Mouse (Mus musculus) heart, embryonic 13.5 days (tissue): ENCODE data around the gene Erbb4. TPM values are rescaled to one million over a fixed set of nuclear protein-coding genes. Genes with fewer than 3 reads are reported as not detected.

Experiments
- ATAC-seq: fragments of 200-750 bp; cut with Nextera tagmentation; 2 replicates; pipeline ENCODE4 v1.8.0; 2017; ENCODE audit warnings: moderate TSS enrichment; ENCODE audit not compliant: insufficient number of reproducible peaks, low FRiP score, low TSS enrichment; ENCODE audit errors: extremely low read depth
- H3K27ac ChIP-seq: fragments of 300-500 bp; sonication (generic); replicated peaks from 2 replicates; pipeline ENCODE4 v1.5.1; 2015; ENCODE audit warnings: moderate library complexity, mild to moderate bottlenecking, inconsistent platforms
- H3K27me3 ChIP-seq: fragments of 300-500 bp; sonication (generic); replicated peaks from 2 replicates; pipeline ENCODE4 v1.6.1; 2015; ENCODE audit warnings: mild to moderate bottlenecking, inconsistent platforms
- H3K36me3 ChIP-seq: fragments of 300-500 bp; sonication (generic); 2 replicates; pipeline ENCODE4 v1.6.1; 2015; ENCODE audit warnings: mild to moderate bottlenecking, inconsistent platforms
- H3K4me1 ChIP-seq: fragments of 300-500 bp; sonication (generic); 2 replicates; pipeline ENCODE4 v1.6.1; 2015; ENCODE audit warnings: inconsistent platforms
- H3K4me2 ChIP-seq: fragments of 300-500 bp; sonication (generic); 2 replicates; pipeline ENCODE4 v1.6.1; 2015; ENCODE audit warnings: inconsistent platforms, mild to moderate bottlenecking, moderate library complexity
- H3K4me3 ChIP-seq: fragments of 300-500 bp; sonication (generic); 2 replicates; pipeline ENCODE4 v1.5.1; 2015; ENCODE audit warnings: moderate library complexity, mild to moderate bottlenecking, inconsistent platforms
- H3K9ac ChIP-seq: fragments of 300-500 bp; sonication (generic); 2 replicates; pipeline ENCODE4 v1.6.1; 2015; ENCODE audit warnings: inconsistent platforms, mild to moderate bottlenecking, moderate library complexity
- H3K9me3 ChIP-seq: fragments of 300-500 bp; sonication (generic); 2 replicates; pipeline ENCODE4 v1.6.1; 2016; ENCODE audit warnings: inconsistent platforms
- WGBS: fragments of 180-500 bp; shearing (Covaris S2); methylation state at CpG from one replicate; pipeline ENCODE4 v1.1.7; 2015; ENCODE audit warnings: mixed read lengths; 5-methylcytosine and 5-hydroxymethylcytosine counted together
- polyA plus RNA-seq: library from polyadenylated mRNA; unstranded; fragments of >200 nt; fragmentation: Nextera tagmentation; extraction: Ambion mirVana; gene quantifications from 2 replicates; pipeline ENCODE4 v1.2.1, GENCODE M21; 2015

Erbb4 gene
- polyA plus RNA-seq, 1 experiment from 2014 or later: 6.2 TPM

GRCm38 (mm10) chr1:68451274-68451673 is 656.6 kb downstream of the Erbb4 start:
- no peak for ATAC-seq
- H3K9me3 ChIP-seq: no peaks in the 10 kb centered on the region
- H3K4me2 ChIP-seq: no peak overlapping the region
- H3K36me3 ChIP-seq: no peaks in the 10 kb centered on the region
- no peak overlapping the region for H3K27ac ChIP-seq
- H3K4me3 ChIP-seq: no peak overlapping the region
- no peaks in the 10 kb centered on the region for H3K4me1 ChIP-seq
- WGBS: 92% methylated on average over 1 of the region's 1 CpGs
- no peaks in the 10 kb centered on the region for H3K27me3 ChIP-seq
- no peak overlapping the region for H3K9ac ChIP-seq

GRCm38 (mm10) chr1:68424336-68424983 is 683.4 kb downstream of the Erbb4 start:
- Histone ChIP-seq H3K36me3 (no peaks in the 10 kb centered on the region), H3K9ac (no peak overlapping the region), H3K27me3 (no peaks in the 10 kb centered on the region), H3K27ac (no peak overlapping the region), H3K9me3 (no peaks in the 10 kb centered on the region), H3K4me2 (no peak overlapping the region), H3K4me3 (no peak overlapping the region), H3K4me1 (no peaks in the 10 kb centered on the region)
- ATAC-seq: no peak
- WGBS: 67% methylated on average over 5 of the region's 5 CpGs

- H3K9me3 ChIP-seq: no peaks in the 10 kb centered on the region
- no peak overlapping the region for H3K9ac ChIP-seq
- no peak overlapping the region for H3K4me3 ChIP-seq
- no peaks in the 10 kb centered on the region for H3K27me3 ChIP-seq
- 59% methylated on average over 4 of the region's 4 CpGs for WGBS
- ATAC-seq: no peak
- no peaks in the 10 kb centered on the region for H3K36me3 ChIP-seq
- H3K4me2 ChIP-seq: no peak overlapping the region
- no peaks in the 10 kb centered on the region for H3K4me1 ChIP-seq
- no peak overlapping the region for H3K27ac ChIP-seq
Measured at GRCm38 (mm10) chr1:68401204-68401603, 706.7 kb downstream of the Erbb4 start.

GRCm38 (mm10) chr1:68371531-68371930 is 736.3 kb downstream of the Erbb4 start:
- no peak overlapping the region for H3K4me2 ChIP-seq
- H3K27ac ChIP-seq: no peak overlapping the region
- H3K4me1 ChIP-seq: peaks cover 3% of the 10 kb centered on the region; the same call in 1 of the 2 replicates
- H3K27me3 ChIP-seq: no peaks in the 10 kb centered on the region
- no peak overlapping the region for H3K4me3 ChIP-seq
- 18% methylated on average over 2 of the region's 2 CpGs for WGBS
- no peak overlapping the region for H3K9ac ChIP-seq
- H3K9me3 ChIP-seq: no peaks in the 10 kb centered on the region
- no peak for ATAC-seq
- H3K36me3 ChIP-seq: no peaks in the 10 kb centered on the region

GRCm38 (mm10) chr1:68333714-68334113 is 774.1 kb downstream of the Erbb4 start:
- Histone ChIP-seq H3K27me3 (no peaks in the 10 kb centered on the region), H3K36me3 (no peaks in the 10 kb centered on the region), H3K9ac (no peak overlapping the region), H3K9me3 (no peaks in the 10 kb centered on the region), H3K4me2 (no peak overlapping the region), H3K4me1 (no peaks in the 10 kb centered on the region), H3K27ac (no peak overlapping the region), H3K4me3 (no peak overlapping the region)
- no peak for ATAC-seq
- WGBS: 56% methylated on average over 2 of the region's 2 CpGs

- H3K27ac ChIP-seq: no peak overlapping the region
- 80% methylated on average over 4 of the region's 4 CpGs for WGBS
- no peak for ATAC-seq
- no peaks in the 10 kb centered on the region for H3K36me3 ChIP-seq
- no peak overlapping the region for H3K4me3 ChIP-seq
- H3K4me1 ChIP-seq: peaks cover 2% of the 10 kb centered on the region; the same call in 1 of the 2 replicates
- H3K4me2 ChIP-seq: no peak overlapping the region
- H3K9me3 ChIP-seq: no peaks in the 10 kb centered on the region
- no peak overlapping the region for H3K9ac ChIP-seq
- no peaks in the 10 kb centered on the region for H3K27me3 ChIP-seq
Measured at GRCm38 (mm10) chr1:68305813-68306212, 802.0 kb downstream of the Erbb4 start.

GRCm38 (mm10) chr1:68284443-68284842 is 823.4 kb downstream of the Erbb4 start:
- no peaks in the 10 kb centered on the region for H3K4me1 ChIP-seq
- no peak overlapping the region for H3K4me2 ChIP-seq
- no peak overlapping the region for H3K4me3 ChIP-seq
- no peak overlapping the region for H3K27ac ChIP-seq
- 45% methylated on average over 2 of the region's 2 CpGs for WGBS
- no peaks in the 10 kb centered on the region for H3K36me3 ChIP-seq
- no peak for ATAC-seq
- H3K9me3 ChIP-seq: no peaks in the 10 kb centered on the region
- H3K27me3 ChIP-seq: no peaks in the 10 kb centered on the region
- no peak overlapping the region for H3K9ac ChIP-seq

- Histone ChIP-seq H3K4me2 (no peak overlapping the region), H3K27ac (no peak overlapping the region), H3K27me3 (no peaks in the 10 kb centered on the region), H3K4me1 (no peaks in the 10 kb centered on the region), H3K9me3 (no peaks in the 10 kb centered on the region), H3K4me3 (no peak overlapping the region), H3K36me3 (no peaks in the 10 kb centered on the region), H3K9ac (no peak overlapping the region)
- WGBS: 70% methylated on average over 5 of the region's 5 CpGs
- no peak for ATAC-seq
Measured at GRCm38 (mm10) chr1:68275819-68276218, 832.0 kb downstream of the Erbb4 start.

- H3K27me3 ChIP-seq: no peaks in the 10 kb centered on the region
Measured at GRCm38 (mm10) chr1:68178580-68178979, 929.3 kb downstream of the Erbb4 start.

GRCm38 (mm10) chr1:68155253-68155652 is 952.6 kb downstream of the Erbb4 start:
- no peak for ATAC-seq
- WGBS: 58% methylated on average over 1 of the region's 1 CpGs
- H3K4me3 ChIP-seq: no peak overlapping the region

More at GRCm38 (mm10) chr1:68178580-68178979, 929.3 kb downstream of the Erbb4 start:
- Histone ChIP-seq H3K27ac (no peak overlapping the region), H3K36me3 (no peaks in the 10 kb centered on the region), H3K9ac (no peak overlapping the region), H3K9me3 (no peaks in the 10 kb centered on the region), H3K4me1 (no peaks in the 10 kb centered on the region), H3K4me2 (no peak overlapping the region), H3K4me3 (no peak overlapping the region)
- WGBS: 41% methylated on average over 3 of the region's 3 CpGs
- ATAC-seq: no peak

GRCm38 (mm10) chr1:68150572-68150971 is 957.3 kb downstream of the Erbb4 start:
- Histone ChIP-seq H3K27me3 (no peaks in the 10 kb centered on the region), H3K9me3 (no peaks in the 10 kb centered on the region), H3K4me3 (no peak overlapping the region), H3K27ac (no peak overlapping the region), H3K36me3 (no peaks in the 10 kb centered on the region), H3K4me2 (no peak overlapping the region), H3K4me1 (no peaks in the 10 kb centered on the region), H3K9ac (no peak overlapping the region)
- WGBS: 72% methylated on average over 2 of the region's 2 CpGs
- no peak for ATAC-seq

More at GRCm38 (mm10) chr1:68155253-68155652, 952.6 kb downstream of the Erbb4 start:
- no peaks in the 10 kb centered on the region for H3K9me3 ChIP-seq
- H3K4me2 ChIP-seq: no peak overlapping the region
- no peaks in the 10 kb centered on the region for H3K4me1 ChIP-seq
- H3K27ac ChIP-seq: no peak overlapping the region
- no peaks in the 10 kb centered on the region for H3K27me3 ChIP-seq
- H3K36me3 ChIP-seq: no peaks in the 10 kb centered on the region
- no peak overlapping the region for H3K9ac ChIP-seq
